Mouse (Mus musculus): Measurements from ENCODE around the gene Srsf10. TPM values are rescaled to one million over a fixed set of nuclear protein-coding genes. Genes with fewer than 3 reads are reported as not detected.

Gene Srsf10
- total RNA-seq, 2 experiments from 2014 or later, result 61.0 to 86.0 TPM

DNA sequence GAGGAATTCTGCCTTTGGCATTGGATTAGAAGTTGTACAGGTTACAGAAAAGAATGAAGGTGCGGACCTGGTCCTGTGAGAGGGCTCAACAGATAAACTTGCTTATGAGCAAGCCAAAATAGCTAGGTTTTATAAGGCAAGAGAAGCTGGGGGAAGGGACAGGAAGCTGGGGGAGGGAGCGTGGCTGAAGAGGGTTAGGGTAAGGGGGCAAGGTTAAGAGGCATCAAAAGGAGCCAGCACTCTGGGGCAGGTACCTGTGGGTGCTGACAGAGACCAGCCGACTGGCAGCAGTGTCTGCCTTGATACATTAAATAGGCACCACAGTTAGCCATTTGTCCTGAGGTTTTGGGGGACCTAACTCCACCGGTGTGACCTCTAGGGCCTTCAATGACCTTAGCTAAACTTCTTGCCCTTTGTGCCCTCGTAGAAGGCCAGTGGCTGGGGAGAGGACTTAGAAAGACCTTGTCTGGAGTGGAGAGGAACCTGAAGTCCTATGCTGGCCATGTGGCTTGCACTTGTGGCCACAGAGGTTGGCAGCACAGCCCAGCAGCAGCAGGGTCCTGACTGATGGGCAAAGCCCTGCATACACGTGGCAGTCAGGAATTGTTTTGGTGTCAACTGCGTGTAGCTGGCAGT, 28.5 kb downstream of the Srsf10 start:
- DNase-seq (ENCODE audit: low spot score in 2 of 2), result no peak

DNA sequence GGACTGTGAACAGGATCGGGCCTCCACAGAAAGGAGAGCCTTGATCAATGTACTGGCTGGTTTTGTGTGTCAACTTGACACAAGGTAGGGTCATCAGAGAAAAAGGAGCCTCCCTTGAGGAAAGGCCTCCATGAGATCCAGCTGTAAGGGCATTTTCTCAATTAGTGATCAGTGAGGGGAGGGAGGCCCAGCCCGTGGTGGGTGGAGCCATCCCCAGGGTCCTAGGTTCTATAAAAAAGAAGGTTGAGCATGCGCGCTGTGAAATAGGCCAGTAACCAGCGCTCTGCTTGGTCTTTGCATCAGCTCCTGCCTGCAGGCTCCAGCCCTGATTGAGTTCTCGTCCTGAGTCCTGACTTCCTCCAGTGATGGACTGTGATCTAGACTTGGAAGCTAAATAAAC, 29.0 kb downstream of the Srsf10 start:
- DNase-seq (ENCODE audit: low spot score in 2 of 2), result no peak

DNA sequence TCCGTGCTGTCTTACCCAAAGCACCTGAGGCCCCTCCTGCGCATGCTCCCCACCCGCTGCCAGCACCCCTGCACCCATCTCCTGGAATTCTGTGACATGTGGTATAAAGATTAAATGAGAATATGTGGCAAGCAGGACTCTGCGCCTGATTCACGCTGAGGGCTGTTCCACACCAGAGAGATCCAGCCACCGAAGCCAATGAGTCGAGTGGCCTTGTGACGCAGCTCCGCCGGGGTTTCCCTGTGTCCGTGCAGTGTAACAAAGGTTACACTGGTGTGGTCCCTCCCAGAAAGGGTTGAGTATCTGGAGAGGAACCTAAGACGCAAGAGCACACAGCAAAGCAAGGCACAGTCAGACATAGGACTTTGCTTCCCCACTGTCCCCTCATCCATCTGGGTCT, 30.1 kb downstream of the Srsf10 start:
- no peak for DNase-seq (ENCODE audit: low spot score in 2 of 2)

DNA sequence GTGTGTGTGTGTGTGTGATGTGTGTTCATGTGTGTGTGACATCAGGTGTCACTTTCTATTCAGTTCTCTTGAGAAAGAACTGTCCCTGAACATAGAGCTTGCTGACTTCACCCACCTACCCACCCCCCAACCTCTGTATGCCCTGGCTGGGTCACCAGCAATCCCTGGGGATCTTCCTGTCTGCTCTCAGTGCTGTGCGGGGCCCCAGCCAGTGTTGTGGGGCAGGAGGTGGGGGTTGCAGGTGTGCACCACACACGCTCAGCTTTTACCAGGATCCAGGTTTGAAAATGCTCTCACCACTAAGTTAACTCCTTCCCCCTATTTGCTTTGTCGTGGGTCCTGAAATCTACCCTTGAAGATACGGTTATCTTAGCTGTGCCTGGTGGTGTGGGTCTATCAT, 30.6 kb downstream of the Srsf10 start:
- DNase-seq (ENCODE audit: low spot score in 2 of 2), result no peak

DNA sequence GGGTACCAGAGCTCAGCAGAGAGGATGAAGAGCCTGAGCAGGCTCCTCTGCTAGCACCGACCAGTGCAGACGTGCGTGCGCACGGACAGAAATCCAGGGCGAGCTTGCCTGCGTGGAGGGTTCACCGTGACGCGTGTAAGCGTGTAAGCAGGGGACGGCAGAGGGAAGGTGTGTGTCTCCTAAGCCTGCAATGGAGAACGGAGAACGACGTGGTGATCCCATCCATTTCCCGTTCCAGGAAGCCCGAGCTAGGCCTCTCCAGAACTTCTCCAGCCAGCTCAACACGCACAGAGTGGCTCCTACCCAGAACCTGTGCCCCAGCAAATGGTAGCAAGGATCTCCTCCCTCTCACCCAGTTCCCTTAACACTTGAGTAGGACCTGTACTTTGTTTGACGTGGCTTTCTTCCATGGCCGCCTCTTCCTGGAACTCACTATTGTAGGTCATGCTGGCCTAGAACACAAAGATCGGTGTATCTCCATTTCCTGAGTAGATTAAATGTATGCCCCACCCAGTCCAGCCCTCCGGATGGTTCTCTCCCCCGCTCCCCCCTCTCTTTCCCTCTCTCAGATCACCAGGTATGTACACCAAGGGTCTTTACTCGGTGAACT, 33.0 kb downstream of the Srsf10 start:
- no peak for DNase-seq (ENCODE audit: low spot score in 2 of 2)

DNA sequence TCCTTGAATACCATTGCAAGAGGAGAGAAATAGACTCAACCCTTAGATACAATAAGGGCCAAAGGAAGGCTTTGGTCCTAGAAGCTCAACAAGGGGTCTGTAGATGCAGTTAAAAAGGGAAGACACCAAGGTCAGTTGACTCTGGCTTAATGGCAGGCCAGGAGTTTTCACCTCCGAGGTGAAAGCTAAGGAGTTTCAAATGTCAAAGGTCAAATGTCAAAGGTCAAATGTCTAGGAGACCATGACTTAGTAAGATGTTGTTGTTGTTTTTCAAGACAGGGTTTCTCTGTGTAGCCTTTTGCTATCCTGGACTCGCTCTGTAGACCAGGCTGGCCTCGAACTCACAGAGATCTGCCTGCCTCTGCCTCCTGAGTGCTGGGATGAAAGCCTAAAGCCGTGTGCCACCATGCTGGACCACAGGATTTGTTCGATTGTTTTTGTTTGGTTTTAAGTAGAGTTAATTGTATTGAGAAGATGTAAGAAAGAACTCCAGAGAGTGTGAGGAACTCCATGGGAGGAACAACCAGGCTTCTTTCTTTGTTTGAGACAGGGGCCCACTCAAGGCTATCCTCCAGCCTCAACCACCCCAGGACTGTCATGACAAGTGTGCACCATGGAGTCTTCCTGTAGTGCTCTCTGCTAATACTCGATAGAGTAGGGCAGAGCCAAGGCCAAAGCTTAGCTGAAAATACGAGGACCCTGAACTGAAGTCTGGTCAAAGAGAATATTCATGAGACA, 33.8 kb downstream of the Srsf10 start:
- no peak for DNase-seq (ENCODE audit: low spot score in 2 of 2)

DNA sequence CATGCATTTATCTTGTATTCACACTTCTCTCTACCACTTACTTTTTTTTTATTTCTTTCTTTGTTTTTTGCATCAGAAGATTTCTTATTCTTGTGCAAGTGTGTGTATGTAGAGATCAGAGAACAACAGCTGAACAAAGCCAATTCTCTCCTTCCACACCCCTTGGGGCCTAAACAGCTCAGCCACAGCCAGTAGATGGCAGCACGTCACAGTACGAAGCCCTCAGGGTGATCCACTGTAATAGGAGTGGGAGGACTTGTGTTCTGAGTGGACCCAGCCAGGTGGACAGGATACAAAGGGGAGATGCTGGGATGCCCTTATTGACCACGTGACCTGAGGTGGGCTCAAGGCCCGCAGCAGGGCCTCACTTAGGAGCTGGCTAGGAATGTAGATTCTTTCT, 34.3 kb downstream of the Srsf10 start:
- peak; percentile 55 to 70 for DNase-seq (ENCODE audit: low spot score in 2 of 2)

DNA sequence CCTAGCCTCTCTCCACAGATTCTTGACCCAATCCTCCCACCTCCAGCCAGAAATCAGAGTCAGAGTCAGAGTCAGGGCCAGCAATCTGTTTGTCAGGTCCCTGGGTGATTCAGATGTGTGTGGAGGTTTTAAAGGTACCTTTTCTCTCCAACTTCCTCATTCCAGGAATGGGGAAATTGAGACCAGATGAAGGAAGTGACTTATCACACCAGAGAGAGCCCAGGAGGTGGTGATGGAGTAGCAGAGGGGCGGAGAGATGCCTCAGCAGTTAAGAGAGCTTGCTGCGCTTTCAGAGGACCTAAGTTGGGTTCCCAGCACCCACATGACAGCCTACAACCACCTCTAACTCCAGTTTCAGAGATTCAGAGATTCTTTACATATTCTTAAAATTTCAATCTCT, 36.0 kb downstream of the Srsf10 start:
- DNase-seq (ENCODE audit: low spot score in 2 of 2), result no peak

DNA sequence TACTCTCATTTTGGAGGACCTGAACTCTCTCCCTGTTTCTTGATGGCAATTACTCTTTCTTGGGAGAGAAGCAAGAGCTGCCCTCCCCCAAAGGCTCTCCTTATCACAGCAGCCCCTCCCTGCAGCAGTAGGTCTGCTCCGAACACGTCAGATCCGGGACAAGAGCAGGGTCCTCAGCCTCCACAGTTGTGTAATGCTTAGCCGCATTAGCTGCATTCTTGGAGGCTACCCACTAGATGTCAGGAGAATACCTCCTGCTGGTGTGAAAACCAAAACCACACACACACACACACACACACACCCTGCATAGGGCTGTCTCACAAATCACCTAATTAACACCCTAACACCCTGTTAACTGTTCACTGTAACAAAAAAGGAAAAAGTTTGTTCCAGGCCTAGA, 37.3 kb downstream of the Srsf10 start:
- no peak for DNase-seq (ENCODE audit: low spot score in 2 of 2)

DNA sequence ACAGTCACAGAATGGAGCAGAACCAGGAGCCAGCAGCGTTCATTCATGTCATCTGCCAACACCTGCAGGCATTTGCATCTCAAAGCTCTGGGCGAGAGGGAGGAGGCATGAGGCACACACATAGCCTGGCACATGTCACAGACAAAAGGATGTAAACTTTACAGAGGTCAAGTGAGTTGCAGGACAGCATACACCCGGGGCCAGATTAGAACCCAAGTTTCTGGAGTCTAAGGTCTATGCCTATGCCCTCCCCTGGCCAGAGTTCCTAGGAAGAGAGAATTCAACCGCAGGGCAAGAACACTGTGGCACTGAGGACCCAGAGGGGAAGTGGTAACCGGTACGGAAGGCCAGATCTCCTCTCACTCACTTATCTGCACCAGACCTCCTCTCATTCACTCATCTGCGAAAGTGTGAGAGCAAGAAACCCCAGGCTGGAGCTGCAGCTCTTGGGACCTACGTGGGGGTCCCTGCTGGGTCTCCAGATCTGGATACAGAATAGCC, 39.6 kb downstream of the Srsf10 start, which contains the start of gene Cnr2:
Gene Cnr2, plus strand, starts transcription at position 324 of the 501 bp plus-strand sequence.
- no peak for DNase-seq (ENCODE audit: low spot score in 2 of 2)

DNA sequence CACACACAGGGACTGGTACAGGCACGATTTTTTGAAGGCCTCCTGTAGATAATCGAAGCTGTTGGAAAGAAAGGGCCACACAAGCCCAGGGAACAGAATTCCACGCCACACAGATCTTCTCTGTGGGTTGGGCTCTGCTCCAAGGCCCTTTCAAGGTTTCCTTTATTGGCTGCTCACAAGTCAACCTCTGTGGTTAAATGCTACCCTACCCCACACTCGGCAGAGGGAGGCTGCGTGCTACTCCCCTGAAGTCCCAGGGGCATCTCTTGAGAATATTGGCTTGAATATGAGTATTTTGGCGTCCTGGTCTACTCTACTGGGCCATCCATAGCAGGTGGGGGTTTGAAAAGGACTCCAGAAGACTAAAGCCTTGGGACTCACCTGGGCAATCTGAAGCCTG, 40.6 kb downstream of the Srsf10 start:
- DNase-seq (ENCODE audit: low spot score in 2 of 2), result no peak

DNA sequence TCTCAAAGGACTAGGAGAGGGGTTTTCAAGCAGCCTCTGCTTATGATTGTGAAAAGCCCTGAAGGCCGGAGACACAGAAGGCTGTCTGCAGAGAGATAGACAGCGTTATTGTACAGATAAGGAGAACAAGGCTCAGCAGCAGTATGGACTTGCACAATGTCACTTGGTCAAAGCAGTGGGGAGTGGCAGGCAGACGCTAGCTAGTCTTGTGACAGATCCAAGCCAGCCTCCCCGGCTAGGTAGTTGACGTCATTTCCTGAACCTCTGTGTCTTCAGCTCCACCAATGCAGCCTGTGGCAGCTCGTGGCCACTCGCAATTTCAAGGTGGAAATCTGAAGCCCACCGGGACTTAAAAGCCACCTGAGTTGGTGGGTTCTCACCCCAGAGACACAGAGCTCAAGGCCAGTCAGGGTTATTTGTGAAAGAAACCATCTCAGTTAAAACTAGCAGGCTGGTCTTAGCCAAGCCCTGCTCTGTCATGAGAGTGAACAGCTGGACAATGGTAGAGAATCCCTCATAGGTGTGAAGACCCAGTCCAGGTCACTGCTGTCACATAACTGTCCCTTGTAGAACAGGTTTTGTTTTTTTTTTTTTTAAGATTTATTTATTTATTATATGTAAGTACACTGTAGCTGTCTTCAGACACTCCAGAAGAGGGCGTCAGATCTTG, 43.0 kb downstream of the Srsf10 start:
- DNase-seq (ENCODE audit: low spot score in 2 of 2), result no peak

DNA sequence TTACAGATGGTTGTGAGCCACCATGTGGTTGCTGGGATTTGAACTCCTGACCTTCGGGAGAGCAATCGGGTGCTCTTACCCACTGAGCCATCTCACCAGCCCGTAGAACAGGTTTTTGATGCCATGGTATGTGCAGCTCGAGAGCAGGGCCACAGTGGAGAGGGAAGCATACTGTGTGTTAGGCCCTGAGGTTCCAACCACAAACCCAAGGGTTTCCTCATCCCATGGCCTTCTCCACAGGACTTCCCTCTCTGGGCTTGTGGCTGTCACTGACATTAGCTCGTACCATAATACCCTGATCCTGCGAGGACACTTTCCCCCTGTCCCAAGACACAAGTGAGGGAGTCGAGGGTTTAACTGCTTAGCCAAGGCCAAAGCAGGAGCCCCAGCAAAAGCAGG, 43.5 kb downstream of the Srsf10 start:
- no peak for DNase-seq (ENCODE audit: low spot score in 2 of 2)

DNA sequence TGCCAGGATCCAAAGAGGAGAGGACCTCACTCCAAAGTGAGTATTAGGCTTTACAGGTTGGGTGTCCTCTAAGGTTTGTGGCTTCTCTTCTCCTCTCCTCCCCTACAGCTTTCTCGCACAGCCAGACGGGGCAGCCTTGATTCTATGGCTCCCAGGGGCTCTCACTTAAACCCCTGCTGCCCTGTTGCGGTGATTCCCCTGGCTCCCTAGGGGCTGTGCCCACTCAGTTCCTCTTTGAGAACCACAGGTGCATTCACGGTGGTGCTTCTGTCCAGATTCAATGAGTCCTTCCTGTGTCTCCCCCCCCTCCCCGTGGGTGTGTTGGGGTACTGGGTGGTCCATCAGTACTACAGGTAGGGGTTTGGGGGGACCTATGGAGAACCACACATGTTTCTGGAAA, 44.5 kb downstream of the Srsf10 start:
- no peak for DNase-seq (ENCODE audit: low spot score in 2 of 2)

DNA sequence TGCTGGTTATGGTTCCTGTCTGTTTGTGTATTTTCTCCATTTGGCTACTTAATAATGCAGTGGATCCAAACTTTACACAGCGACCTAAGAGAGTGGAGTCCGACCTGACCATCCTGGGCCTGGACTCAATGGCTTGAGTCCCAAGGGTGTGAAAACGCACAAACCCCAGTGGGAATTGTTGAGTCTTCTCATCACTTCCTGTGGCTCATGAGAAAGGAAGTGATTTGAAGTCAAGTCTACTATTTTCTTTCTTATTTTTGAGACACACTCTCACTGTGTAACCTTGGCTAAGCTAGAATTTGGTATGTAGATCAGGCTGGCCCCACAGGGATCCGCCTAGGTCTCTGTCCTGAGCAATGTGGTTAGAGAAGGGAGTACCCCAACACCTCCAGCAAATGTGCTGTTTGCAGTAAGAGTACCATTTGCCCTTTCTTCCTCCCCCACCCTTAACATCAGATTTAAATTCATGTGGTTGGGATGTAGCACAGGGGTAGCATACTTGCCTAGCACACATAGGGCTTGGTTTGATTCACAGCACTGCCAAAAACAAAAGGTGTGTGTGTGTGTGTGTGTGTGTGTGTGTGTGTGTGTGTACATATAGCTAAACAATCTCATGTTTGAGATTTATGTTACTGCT, 47.2 kb downstream of the Srsf10 start:
- no peak for DNase-seq (ENCODE audit: low spot score in 2 of 2)

DNA sequence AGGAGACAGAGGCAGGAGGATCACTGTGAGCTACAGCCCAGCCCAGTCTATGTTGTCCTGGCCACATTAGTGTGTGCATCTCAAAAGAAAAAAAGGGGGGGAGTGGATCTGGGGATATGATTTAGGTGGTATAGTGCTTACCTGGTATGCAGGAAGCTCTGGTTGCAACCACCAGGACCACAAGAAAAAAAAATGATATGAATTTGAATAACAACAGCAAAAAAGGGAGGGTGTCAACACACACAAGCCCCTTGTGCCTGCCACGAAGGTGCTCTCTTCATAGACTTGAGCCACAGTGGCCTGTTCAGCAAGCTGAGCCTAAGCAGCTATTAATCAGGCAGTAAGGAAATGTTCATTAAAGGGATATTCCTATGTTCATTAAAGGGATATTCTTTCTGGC, 49.3 kb downstream of the Srsf10 start:
- no peak for DNase-seq (ENCODE audit: low spot score in 2 of 2)

DNA sequence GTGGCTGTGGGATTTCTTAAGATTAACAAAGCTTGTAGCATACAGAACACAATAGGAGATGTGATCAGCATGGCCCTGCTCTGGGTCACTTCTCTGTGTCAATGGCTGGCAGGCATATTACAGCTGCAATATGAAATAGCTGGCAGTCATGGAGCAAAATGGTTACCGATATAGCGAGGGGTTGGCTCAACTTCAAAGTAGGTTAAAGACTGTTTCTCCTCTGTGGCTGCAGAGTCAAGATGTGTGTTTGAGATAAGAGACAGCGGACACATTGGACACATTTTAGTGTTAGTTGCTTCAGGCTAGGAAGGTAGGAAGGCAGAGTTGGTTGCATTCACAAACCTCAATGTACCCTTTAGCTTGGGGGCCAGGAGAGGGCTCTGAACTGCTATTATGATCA, 51.1 kb downstream of the Srsf10 start:
- DNase-seq (ENCODE audit: low spot score in 2 of 2), result no peak

DNA sequence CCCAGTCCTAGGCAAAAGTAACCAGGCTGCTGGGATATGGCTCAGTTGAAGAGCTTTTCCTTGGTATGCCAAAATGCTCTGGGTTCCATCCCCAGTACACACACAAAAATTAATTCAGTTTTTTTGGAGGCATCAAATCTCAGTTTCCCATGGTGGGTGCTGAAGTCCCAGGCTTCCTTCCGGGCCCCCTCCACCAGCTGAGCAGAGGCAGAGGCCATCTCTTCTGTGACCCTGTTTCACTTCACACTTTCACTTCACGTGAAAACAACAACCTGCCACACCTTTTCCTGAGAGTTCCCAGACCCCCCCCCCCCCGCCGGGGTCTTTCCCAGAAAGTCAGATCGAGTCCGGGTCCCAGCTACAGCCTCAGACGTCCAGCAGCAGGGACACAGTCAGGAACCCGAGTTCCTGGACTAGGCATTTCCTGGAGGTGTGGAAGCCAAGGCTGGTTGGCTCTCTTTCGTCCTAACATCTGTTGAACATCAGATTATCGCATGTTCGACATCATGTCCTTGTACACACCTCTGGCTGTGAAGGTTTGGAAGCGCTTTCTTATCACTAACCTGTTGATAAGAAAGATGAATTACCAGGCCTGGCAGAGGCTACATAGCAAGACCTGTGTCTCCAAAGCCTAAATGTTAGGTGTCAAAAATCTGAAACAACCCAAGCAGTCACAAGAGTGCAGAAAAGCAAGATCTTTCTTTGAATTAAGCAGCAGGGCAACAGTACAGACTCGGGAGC, 53.9 kb downstream of the Srsf10 start:
- no peak for DNase-seq (ENCODE audit: low spot score in 2 of 2)

DNA sequence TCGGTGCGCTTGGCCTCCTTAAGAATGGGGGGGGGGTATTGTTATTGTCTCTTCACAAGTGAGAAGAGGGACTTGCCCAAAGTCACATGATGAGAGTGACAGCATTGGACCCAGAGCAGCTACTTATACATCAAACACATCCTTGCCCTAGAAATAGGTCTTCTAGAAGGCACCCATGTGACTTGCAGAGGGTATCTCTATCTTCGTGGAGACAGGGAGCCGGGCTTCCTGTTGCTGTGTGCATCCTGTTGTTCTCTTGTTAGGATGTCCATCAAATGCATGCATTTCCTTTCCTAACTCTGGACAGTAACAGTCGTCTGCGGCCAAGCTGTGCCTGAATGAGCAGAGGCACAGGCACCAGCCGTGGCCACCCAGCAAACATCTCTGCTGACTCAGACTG, 56.0 kb downstream of the Srsf10 start:
- no peak for DNase-seq (ENCODE audit: low spot score in 2 of 2)

DNA sequence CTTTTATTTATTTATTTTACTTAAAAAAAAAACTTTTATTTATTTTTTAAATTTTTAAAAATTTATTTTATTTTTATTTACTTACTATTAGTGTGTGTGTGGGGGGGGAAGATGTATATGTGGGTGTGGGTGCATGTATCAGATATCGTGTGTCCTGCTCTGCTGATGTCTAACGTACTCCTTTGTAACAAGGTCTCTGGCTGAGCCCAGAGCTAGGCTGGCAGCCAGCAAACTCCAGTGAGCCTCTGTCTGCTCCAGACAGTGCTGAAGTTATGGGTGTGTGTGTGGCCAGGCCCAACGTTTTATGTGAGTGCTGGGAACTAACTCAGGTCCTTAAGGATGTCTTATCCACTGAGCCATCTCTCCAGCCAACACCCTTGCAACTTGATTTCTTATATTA, 56.6 kb downstream of the Srsf10 start:
- DNase-seq (ENCODE audit: low spot score in 2 of 2), result no peak

DNA sequence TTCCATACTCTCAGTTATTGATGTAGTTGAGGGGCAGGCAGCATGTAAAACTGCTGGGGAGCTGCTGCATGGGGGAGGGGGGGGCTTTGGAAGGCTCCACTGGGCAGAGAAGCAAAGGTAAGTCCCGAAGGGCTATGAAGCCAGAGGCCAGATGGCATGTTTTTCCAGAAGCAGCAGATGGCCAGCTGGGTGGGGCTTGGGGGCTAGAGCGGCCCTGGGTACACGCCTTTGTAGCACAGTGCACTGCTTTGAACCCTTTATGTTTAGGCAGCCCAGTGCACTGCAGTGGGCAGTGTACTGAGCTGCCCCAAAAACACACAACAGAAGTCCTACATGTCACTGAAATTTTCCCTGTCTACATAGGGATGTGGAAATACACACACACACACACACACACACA, 57.3 kb downstream of the Srsf10 start:
- DNase-seq (ENCODE audit: low spot score in 2 of 2), result no peak
